Mouse (Mus musculus) brain, embryonic 18.5 days (tissue): Measurements from ENCODE around the gene Mgl2.
"Not testable (repeated sequence)": the region's sequence is repeated elsewhere in the genome, so short reads cannot be mapped to it uniquely, and the experiment has no call there.

Source experiments
- DNase-seq: peaks from one replicate; pipeline ENCODE4 v3.0.0-alpha.2; 2012; ENCODE audit warnings: low read depth, low spot score

The Mgl2 gene

DNA sequence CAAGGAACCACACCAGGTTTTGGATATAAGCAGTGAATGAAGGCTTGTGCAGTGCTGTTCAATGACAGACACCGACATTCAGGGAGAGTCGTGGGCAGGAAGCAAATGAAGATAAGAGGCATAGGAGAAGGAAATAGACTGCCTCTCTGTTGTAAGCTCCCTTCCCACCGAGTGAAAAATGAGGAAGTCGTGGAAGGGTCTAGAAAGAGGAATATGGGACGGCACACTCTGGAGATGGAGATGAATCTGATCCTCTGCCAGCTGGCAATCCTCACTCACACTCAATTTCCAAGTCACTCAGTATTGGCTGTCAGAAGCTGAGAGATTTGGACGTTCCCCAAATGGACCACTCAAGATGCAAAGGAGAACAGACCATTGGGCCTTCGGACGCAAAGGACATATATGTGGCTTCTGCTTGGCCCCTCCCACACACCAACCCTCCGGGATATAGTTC, at the start of gene Mgl2:
Gene Mgl2 (plus strand): TSS at position 404 of the 454 bp plus-strand sequence.
- DNase-seq: no peak

- DNase-seq: no peak
Observed at GRCm38 (mm10) chr11:70080803-70081590, 49.1 kb upstream of the Mgl2 start.

- DNase-seq: no peak
Observed at GRCm38 (mm10) chr11:70084563-70084962, 45.6 kb upstream of the Mgl2 start.

DNA sequence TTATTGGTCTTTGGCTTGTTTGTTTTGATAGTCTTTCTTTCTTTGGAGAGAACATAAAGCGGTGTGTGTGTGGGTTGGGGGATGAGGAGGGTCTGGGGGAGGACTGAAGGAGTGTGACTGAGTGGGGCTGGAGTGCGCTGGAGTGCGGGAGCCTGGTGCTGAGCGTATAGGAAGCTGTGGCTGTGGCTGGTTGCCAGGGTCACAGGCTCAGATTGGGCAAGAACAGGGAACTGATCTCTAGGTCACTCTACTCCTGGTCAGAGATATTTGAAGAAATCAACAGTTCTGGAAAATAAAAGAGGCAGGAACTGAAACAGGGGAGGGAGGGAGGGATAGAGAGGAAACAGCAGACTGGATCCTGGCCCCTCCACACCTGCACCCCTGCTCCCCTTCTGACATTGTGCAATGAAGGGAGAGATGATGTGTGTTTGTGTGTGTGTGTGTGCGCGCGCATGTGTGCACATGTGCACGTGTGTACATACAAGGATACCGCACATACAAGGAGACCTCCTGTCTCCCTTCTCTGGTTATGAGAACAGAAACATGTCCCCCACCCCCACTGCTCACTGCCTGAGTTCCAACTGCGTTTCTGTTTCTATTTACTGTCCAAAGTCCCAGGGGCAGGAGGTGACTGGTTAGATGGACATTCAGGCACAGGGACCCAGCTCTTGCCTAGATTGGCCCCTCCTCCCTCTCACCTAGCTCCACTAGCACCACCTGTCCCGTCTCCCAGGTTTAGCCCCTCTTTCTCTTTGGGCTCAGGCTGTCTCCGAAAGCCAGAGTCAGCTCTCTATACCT, 37.9 kb upstream of the Mgl2 start, which contains the start of gene Asgr2:
Gene Asgr2 (plus strand): TSS at position 659 of the 798 bp plus-strand sequence.
- DNase-seq: no peak

DNA sequence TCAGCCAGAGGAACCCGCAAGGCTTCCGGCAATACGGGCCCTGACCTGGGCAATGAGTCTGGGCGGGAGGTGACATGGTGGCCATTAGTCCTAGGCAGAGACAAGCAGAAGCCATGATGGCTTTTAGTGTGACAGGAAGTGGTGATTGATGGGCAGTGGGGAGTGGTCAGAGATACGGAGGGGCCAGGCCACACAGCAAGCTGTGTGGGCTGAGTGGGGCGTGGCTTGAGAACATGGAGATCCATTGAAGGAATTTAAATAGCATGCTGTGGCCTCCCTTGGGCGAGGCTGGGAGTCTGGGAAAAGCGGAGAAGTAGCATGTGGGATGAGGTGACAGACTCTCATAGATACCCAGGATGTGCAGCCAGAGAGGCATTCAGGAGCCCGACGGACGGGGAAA, 32.7 kb upstream of the Mgl2 start:
- DNase-seq: no peak

DNA sequence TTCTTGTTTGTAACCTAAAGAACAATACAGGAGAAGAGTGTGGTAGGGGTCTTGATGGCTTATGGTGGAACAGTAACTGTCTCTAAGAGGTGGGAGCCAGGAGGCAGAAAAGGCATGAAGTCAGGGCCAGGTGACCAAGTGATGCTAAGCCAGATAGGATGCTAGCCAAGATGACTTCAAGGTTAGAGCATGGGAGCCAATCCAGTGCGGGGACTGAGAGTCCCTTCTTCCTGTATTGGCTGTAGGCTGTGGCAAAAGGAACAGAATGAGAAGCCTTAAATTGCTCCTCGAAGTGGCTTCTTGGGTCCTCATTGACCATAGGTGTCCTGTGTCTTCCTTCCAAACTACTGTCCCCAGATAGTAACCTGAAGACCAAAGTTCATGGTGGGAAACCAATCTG, 31.0 kb upstream of the Mgl2 start:
- DNase-seq: no peak

GRCm38 (mm10) chr11:70099809-70100208, 30.3 kb upstream of the Mgl2 start:
- DNase-seq: no peak

- no peak for DNase-seq
Observed at GRCm38 (mm10) chr11:70103701-70104315, 26.3 kb upstream of the Mgl2 start.

GRCm38 (mm10) chr11:70107085-70107484, 23.0 kb upstream of the Mgl2 start:
- no peak for DNase-seq

DNA sequence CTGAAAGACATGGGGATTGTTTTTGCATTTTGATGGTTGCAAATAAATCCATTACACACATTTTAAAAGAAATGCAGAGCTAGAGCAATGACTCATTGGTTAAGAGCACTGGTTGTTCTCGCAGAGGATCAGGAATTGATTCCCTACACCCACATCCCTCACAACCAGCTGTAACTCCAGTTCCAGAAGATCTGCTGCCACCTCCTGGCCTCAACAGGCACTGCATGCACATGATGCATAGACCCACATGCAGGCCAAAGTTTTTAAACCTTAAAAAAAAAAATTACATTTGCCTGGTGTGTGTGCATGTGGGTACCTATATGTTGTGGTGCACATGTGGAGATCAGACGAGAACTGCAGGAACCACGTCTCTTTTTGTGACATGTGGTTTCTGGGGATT, 20.0 kb upstream of the Mgl2 start:
- no peak for DNase-seq

DNA sequence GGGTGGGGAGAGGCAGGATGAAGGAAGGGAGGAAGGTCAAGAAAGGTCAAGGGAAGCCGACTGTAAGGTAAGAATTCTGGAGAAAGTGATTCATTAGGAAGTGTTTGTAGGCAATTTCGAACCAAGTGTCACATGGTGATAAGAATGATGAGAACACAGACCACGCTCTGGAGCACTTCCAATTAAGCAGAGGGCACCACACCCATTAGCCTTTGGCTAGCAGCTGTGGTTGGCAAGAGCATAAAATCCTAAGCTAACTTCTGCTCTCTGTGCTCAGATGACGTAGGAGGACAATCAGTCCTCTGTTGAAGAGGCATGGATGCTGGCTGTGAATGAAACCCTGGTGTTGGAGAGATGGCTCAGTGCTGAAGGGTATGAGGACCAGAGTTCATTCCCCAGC, 15.6 kb upstream of the Mgl2 start:
- no peak for DNase-seq

DNA sequence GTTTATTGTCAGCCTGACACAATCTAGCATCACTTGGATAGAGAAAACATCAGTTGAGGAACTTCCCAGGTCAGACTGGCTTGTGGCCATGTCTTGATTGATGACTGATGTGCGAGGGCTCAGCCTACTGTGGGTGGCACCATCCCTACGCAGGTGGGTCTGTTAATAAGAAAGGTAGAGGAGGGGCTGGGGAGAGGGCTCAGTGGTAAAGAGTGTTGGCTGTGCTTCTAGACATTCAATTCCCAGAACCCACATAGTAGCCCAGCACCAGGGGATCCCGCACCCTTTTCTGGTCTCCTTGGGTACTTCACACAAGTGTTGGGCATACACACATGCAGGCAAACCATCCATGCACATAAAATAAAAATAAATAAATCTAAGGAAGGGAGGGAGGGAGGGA, 14.2 kb upstream of the Mgl2 start:
- DNase-seq: no peak

GRCm38 (mm10) chr11:70135001-70135400, 4.9 kb downstream of the Mgl2 start:
- not testable (repeated sequence) for DNase-seq

DNA sequence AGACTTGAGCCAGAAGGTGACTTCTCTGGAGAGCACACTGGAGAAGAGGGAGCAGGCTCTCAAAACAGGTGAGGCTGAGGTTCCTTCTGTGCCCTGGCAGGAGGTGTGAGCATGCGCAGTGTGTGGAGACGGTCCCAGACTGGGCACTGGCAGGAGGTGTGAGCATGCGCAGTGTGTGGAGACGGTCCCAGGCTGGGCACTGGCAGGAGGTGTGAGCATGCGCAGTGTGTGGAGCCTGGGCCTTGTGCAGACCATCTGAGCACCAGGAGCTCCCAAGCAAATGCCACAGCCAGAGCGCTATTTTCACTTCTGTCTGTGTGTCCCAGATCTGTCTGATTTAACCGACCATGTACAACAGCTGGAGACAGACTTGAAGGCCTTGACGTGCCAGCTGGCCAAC, 5.8 kb downstream of the Mgl2 start:
- DNase-seq: not testable (repeated sequence)

DNA sequence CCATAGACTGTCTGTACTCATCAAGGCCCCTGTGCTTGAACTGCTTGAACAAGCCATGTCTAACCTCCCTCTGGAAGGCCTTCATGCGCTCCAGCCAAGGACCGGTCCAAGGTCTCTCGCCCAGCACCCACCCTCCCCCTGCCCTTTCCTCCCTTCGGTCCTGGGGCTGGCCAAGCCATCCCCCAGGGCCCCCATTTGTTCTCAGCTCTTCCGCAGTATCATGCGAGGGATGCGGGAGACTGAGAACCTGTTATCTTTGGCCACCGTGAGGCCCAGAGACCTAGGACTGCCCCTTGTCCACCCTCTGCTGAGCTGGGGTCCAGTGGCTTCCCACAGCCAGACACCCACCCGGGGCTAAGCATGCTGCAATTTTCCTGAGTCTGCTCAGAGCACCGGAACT, 9.0 kb downstream of the Mgl2 start:
- DNase-seq: no peak

- DNase-seq: no peak
Observed at GRCm38 (mm10) chr11:70151072-70151471, 20.9 kb downstream of the Mgl2 start.

- not testable (repeated sequence) for DNase-seq
Observed at GRCm38 (mm10) chr11:70155897-70156296, 25.8 kb downstream of the Mgl2 start, which contains the start of gene Clec10a. TSS of gene Clec10a (plus strand) at chr11:70156197.

- no peak for DNase-seq
Observed at GRCm38 (mm10) chr11:70162336-70162735, 32.2 kb downstream of the Mgl2 start.

DNA sequence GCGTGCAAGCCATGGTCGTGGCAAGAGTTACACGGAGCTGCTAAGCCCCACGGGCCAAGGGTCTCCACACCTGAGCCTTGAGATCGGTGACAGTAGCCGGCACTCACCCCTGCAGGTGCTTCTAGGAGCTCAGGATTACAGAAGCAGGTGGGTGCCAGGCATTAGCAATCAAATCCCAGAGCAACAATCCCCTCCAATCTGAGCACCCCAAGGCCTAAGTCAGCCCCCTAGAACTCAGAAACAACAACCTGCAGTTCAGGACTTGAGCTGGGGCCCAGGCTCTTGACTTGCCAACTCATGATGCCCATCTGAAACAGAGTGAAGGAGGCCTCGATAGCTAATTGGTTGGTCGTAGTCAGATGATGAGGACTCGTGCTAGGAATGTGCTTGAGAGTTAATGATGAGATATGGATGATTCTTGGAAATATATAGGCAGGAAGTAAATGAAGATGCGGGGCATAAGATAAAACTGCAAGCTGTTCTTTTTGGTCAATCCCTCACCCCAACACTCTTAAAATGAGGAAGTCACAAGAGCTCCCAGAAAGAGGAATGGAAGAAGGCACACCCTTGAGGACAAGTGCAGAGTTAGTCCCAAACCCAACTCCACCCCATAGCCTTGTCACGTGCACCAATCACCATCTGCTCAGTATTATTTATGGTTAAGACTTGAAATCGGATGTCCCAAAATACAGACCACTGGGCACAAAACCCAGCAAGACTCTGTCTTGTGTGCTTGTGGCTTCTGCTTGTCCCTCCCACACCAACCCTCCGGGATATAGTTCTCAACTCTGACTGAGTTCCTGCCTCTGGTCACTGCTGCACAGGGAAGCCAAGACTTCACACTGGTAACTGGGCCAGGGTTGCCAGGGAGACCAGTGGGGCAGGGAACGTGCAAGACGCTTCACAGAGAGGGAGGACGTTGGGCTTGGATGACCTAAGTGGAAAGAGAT, 36.1 kb downstream of the Mgl2 start:
- no peak for DNase-seq

DNA sequence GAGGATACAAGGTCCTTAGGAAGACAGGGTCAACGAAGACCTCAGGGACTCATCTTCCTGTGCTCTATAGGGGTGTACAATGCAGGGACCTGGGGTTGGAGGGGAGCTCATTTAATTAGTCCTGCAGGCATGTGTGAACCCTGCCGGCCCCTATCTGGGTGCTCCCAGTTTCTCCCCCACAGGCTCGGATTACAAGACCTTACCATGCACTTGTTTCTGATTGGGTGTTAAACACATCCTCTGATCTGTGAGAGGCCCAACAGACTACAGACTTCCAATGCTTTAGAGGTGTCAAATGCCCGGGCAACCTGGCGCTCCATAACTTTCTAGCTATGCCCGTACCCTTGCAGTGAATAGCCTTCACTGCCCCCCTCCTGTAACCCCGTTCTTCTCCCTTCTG, 38.0 kb downstream of the Mgl2 start:
- DNase-seq: no peak

GRCm38 (mm10) chr11:70169471-70169870, 39.3 kb downstream of the Mgl2 start:
- not testable (repeated sequence) for DNase-seq
